Mouse (Mus musculus) forebrain, embryonic 11.5 days (tissue): ENCODE results near the gene Tyw5. TPM values are rescaled to one million over a fixed set of nuclear protein-coding genes. Genes with fewer than 3 reads are reported as not detected.

Experiments used
- ATAC-seq: fragments of 200-750 bp; cut with Nextera tagmentation; replicated peaks from 2 replicates; pipeline ENCODE4 v1.8.0; 2017; ENCODE audit warnings: moderate TSS enrichment; ENCODE audit not compliant: low FRiP score
- DNase-seq: peaks from one replicate; pipeline ENCODE4 v3.0.0-alpha.2; 2017; ENCODE audit warnings: low spot score
- H3K27ac ChIP-seq: fragments of 300-500 bp; sonication (generic); 2 replicates; pipeline ENCODE4 v1.5.1; 2014; ENCODE audit warnings: low read depth, low read length
- H3K27me3 ChIP-seq: fragments of 300-500 bp; sonication (generic); 2 replicates; pipeline ENCODE4 v1.6.1; 2014; ENCODE audit warnings: mild to moderate bottlenecking, low read length, mixed read lengths; ENCODE audit not compliant: control insufficient read depth, insufficient read depth
- H3K36me3 ChIP-seq: fragments of 300-500 bp; sonication (generic); 2 replicates; pipeline ENCODE4 v1.6.1; 2014; ENCODE audit warnings: mild to moderate bottlenecking, low read length, moderate library complexity, mixed read lengths; ENCODE audit not compliant: control insufficient read depth, insufficient read depth
- H3K4me1 ChIP-seq: fragments of 300-500 bp; sonication (generic); replicated peaks from 2 replicates; pipeline ENCODE4 v1.6.1; 2014; ENCODE audit warnings: low read length, mixed read lengths; ENCODE audit not compliant: control insufficient read depth, insufficient read depth
- H3K4me2 ChIP-seq: fragments of 300-500 bp; sonication (generic); 2 replicates; pipeline ENCODE4 v1.6.1; 2014; ENCODE audit warnings: low read depth, mild to moderate bottlenecking, low read length, moderate library complexity, mixed read lengths; ENCODE audit not compliant: severe bottlenecking
- H3K4me3 ChIP-seq: fragments of 300-500 bp; sonication (generic); 2 replicates; pipeline ENCODE4 v1.5.1; 2014; ENCODE audit warnings: low read depth, low read length
- H3K9ac ChIP-seq: fragments of 300-500 bp; sonication (generic); 2 replicates; pipeline ENCODE4 v1.6.1; 2014; ENCODE audit warnings: low read length
- H3K9me3 ChIP-seq: fragments of 300-500 bp; sonication (generic); 2 replicates; pipeline ENCODE4 v1.6.1; 2016; ENCODE audit warnings: low read length, mixed read lengths; ENCODE audit not compliant: control insufficient read depth
- WGBS: fragments of 180-500 bp; shearing (Covaris S2); extraction: QIAGEN DNeasy Blood & Tissue Kit; methylation state at CpG from one replicate; pipeline ENCODE4 v1.1.7; 2014; 5-methylcytosine and 5-hydroxymethylcytosine counted together
- polyA plus RNA-seq: library from polyadenylated mRNA; unstranded; fragments of >200 nt; fragmentation: Nextera tagmentation; extraction: Ambion mirVana; gene quantifications from 2 replicates; pipeline ENCODE4 v1.2.1, GENCODE M21; 2014

Gene Tyw5
- polyA plus RNA-seq, 1 experiment from 2014 or later = 26.9 TPM

DNA sequence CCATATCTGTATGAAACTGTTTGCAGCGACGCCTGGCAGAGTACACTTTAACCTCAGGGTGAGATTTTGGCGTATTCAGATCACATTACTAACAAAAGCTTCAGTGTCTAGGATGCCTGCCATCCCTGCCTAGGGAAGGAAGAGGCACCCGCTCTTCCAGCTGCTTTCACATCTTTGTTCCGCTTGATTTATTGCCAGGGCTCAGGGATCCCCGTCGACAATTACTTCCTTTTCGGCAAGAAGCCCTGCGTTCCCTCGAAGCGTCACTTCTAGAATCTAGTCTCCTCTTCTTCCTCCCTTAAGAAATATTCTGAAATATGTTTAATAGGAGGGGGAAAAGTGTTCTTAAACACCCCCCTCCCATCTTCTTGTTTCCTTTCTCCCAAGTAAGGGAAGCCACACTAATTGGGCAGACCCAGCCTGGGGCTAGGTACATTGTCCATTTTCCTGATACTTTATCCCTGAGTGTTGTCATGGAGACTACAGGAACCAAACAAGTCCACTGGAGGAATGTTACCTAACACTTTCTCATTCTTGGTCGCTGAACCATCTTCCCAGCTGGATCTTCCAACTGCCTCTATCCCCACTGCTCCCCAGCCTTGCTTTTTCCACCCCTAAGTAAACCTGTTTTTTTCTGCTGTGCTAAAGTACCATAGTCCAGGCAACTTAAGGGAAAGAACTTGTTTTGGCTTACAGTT, 23.0 kb upstream of the Tyw5 start:
- WGBS = 2% methylated on average over 12 of the region's 12 CpGs
- ATAC-seq = peak; percentile 74
- H3K4me2 ChIP-seq = peak overlapping the region; percentile 35
- H3K9me3 ChIP-seq = no peaks in the 10 kb centered on the region
- H3K9ac ChIP-seq = peak overlapping the region; percentile 21; the same call in 1 of the 2 replicates
- peak; percentile 74 for DNase-seq
- no peaks in the 10 kb centered on the region for H3K27me3 ChIP-seq
- peaks cover 6% of the 10 kb centered on the region; the same call in 1 of the 2 replicates for H3K4me1 ChIP-seq
- no peak overlapping the region for H3K27ac ChIP-seq
- no peaks in the 10 kb centered on the region for H3K36me3 ChIP-seq
- H3K4me3 ChIP-seq = no peak overlapping the region

DNA sequence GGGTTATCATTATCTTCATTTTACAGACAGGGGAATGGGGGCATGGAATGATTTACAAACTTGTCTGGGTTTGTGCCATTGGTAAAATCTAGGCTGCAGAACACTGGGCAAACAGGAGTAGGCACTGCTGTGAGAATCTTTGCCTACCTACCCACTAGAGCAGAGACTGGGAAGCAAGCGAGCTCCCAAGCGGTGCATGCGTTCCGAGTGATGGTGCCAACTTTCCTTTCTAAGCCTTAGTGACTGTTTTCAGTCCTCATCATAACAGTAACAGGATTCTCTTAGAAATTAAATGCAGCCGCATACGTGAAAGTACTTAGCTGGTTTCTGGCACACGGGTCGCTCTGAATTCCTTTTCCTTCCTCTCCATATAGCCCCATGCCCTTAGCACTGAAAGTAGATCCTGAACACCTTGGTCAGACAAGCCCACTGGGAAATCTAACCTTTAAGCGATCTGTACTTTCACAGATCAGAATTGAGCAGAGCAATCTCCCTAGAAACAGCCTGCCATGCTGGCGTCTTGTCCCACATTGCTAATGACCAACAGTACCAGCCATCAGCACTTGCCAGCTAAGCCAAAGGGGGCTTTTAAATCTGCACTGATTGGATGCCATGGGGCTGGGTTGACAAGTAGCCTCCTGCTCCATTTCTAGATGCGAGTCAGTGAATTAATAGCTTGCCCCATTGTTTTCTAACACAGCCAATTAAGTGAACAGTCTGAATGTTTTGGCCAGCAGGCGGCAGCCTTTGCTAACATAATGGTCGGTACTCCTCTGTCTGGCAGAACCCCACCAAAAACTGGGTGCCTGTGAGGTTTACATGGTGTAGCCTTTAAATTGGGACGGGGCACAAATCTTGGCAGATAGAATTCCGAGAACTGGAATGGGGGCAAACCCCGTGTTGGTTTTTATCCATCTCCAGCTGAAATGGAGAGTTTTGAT, 21.7 kb upstream of the Tyw5 start:
- no peak overlapping the region for H3K4me3 ChIP-seq
- H3K27ac ChIP-seq = no peak overlapping the region
- DNase-seq (peak; percentile 90), ATAC-seq (peak; percentile 84)
- 51% methylated on average over 16 of the region's 16 CpGs for WGBS
- H3K4me2 ChIP-seq = peak overlapping the region; percentile 6; the same call in 1 of the 2 replicates
- no peaks in the 10 kb centered on the region for H3K36me3 ChIP-seq
- H3K4me1 ChIP-seq = peaks cover 6% of the 10 kb centered on the region; the same call in 1 of the 2 replicates
- H3K27me3 ChIP-seq = no peaks in the 10 kb centered on the region
- peak overlapping the region; percentile 23; the same call in 1 of the 2 replicates for H3K9ac ChIP-seq
- H3K9me3 ChIP-seq = no peaks in the 10 kb centered on the region

DNA sequence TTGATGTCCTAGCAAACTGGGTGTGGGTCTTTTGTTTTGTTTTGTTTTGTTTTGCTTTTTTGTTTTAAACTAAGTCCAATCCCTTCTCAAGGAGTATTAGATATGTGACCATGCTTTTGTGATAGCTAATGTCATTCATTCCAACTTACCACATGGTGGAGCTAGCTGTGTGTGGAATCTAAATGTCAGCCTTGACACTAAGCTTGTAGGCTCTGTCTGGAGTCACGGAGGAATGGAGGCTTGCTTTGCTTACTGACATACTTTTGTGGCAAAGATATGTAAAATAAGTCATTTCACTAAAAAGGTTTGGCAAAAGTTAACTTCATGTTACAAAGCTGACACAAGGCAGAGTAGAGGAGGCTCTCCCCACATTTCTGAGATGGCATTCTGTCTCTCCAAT, 16.8 kb upstream of the Tyw5 start:
- H3K27ac ChIP-seq = no peak overlapping the region
- peaks cover 2% of the 10 kb centered on the region; the same call in 1 of the 2 replicates for H3K4me1 ChIP-seq
- H3K9me3 ChIP-seq = no peaks in the 10 kb centered on the region
- DNase-seq = no peak
- no peak overlapping the region for H3K4me2 ChIP-seq
- no peak overlapping the region for H3K9ac ChIP-seq
- no peaks in the 10 kb centered on the region for H3K36me3 ChIP-seq
- no peaks in the 10 kb centered on the region for H3K27me3 ChIP-seq
- H3K4me3 ChIP-seq = no peak overlapping the region
- no peak for ATAC-seq
- 7% methylated on average over 1 of the region's 1 CpGs for WGBS

DNA sequence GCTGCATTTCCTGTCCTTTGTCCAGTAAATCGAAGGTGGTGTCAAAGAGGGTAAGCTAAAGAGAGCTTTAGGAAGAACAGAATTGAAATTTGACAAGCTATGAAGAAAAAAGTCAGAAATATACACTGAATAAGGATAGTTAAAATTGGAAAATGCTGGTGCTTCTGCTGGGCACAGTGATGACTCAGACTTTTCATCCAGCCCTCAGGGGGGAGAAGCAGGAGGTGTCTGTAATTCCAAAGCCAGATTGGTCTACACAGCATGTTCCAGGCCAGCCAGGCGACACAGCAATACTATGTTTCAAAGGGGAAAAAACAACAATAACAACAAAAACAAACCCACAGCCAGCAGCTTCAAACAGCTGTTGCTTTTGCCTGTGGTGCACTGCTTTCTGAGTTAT, 6.5 kb upstream of the Tyw5 start:
- no peak for DNase-seq
- Histone ChIP-seq H3K4me2 (no peak overlapping the region), H3K27ac (no peak overlapping the region), H3K9ac (no peak overlapping the region), H3K36me3 (no peaks in the 10 kb centered on the region; the same call in 1 of the 2 replicates), H3K4me3 (no peak overlapping the region), H3K27me3 (no peaks in the 10 kb centered on the region), H3K9me3 (no peaks in the 10 kb centered on the region), H3K4me1 (no peaks in the 10 kb centered on the region; the same call in 1 of the 2 replicates)
- WGBS = 84% methylated on average over 2 of the region's 2 CpGs
- no peak for ATAC-seq

DNA sequence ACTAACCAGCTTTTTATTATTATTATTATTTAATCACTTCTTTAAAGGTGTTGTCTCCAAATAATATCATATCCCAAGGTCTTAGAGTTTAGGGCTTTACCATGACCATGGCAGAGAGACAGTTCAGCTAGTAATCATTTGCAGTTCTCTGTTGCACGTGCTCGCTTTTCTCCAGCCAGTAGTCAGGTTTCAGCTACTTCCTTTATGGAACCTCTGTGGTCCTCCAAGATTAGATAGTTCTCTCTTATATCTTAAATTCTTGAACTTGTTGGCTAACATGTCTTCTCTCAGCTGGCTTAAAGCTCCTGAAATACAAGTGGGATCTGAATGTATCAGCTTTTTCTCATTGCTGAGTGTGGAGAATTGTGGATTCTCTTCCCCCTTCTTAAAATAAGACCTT, 2.1 kb upstream of the Tyw5 start:
- Histone ChIP-seq H3K4me3 (no peak overlapping the region), H3K27ac (no peak overlapping the region), H3K9ac (no peak overlapping the region), H3K4me1 (no peaks in the 10 kb centered on the region; the same call in 1 of the 2 replicates), H3K4me2 (no peak overlapping the region), H3K36me3 (no peaks in the 10 kb centered on the region; the same call in 1 of the 2 replicates), H3K27me3 (no peaks in the 10 kb centered on the region), H3K9me3 (no peaks in the 10 kb centered on the region)
- no peak for DNase-seq
- ATAC-seq = no peak
- WGBS = 92% methylated on average over 2 of the region's 2 CpGs

DNA sequence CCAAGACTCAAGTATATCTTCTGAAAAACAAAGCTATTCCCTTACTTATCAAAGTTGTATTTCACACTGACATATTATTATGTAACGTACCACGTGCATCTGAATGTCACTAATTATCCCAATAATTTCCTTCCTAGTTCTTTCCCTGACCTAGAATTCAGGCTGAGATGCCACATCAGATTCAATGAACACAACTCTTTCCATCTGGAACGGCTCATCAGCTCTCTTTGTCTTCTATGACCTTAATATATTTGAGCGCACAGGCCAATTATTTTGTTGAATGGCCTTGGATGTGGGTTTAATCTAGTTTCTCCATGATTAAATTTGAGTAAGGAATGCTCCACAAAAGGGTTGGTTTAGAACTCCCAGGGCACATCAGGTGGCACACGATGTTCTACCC, 4.8 kb downstream of the Tyw5 start:
- DNase-seq (no peak), ATAC-seq (no peak)
- H3K27me3 ChIP-seq = no peaks in the 10 kb centered on the region
- no peak overlapping the region for H3K4me2 ChIP-seq
- 89% methylated on average over 5 of the region's 5 CpGs for WGBS
- no peak overlapping the region for H3K9ac ChIP-seq
- H3K36me3 ChIP-seq = peaks cover 2% of the 10 kb centered on the region
- H3K9me3 ChIP-seq = no peaks in the 10 kb centered on the region
- H3K27ac ChIP-seq = no peak overlapping the region
- no peak overlapping the region for H3K4me3 ChIP-seq
- H3K4me1 ChIP-seq = no peaks in the 10 kb centered on the region

DNA sequence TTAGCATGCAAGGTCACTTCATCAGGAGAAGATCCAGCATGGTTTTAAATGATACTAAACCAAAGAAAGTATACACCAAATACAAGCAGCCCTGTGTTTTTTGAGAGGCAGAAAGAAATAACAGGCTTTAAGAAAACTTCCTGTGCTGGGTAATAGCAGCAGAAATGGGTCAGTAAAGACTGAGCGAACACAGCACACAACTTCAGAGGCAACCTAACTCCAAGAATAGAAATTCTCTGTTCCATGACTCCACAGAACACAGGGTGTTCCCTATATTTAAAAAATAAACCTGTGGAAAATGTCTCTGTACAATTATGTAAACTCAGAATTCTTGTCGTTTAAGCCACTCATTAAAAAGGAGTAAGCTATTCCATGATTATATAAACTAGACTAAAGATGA, 6.0 kb downstream of the Tyw5 start:
- H3K4me3 ChIP-seq = no peak overlapping the region
- H3K27ac ChIP-seq = no peak overlapping the region
- H3K4me2 ChIP-seq = no peak overlapping the region
- ATAC-seq (no peak), DNase-seq (no peak)
- no peak overlapping the region for H3K9ac ChIP-seq
- H3K27me3 ChIP-seq = no peaks in the 10 kb centered on the region
- no peaks in the 10 kb centered on the region for H3K9me3 ChIP-seq
- no peaks in the 10 kb centered on the region for H3K4me1 ChIP-seq
- H3K36me3 ChIP-seq = peaks cover 2% of the 10 kb centered on the region
- 89% methylated on average over 2 of the region's 2 CpGs for WGBS

DNA sequence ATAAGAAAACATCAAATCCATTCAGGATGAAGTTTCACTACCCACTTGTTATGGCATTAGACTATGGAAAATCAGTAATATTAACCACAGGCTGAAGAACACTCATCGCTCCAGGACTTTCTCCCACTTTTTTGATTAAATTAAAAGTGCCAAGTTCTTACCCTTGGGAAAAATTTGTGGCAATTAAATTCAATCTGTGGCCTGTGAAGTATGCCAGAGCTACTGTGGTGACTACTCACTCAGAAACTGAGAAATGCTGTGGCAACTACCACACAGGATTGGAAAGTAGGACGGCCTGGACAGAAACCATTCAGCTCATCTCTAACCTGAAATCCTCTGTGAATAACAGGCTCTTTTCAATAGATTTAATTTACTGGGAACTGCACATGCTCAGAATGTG, 6.6 kb downstream of the Tyw5 start:
- Histone ChIP-seq H3K4me2 (no peak overlapping the region), H3K27ac (no peak overlapping the region), H3K27me3 (no peaks in the 10 kb centered on the region), H3K9ac (no peak overlapping the region), H3K9me3 (no peaks in the 10 kb centered on the region), H3K36me3 (peaks cover 2% of the 10 kb centered on the region), H3K4me3 (no peak overlapping the region), H3K4me1 (no peaks in the 10 kb centered on the region)
- ATAC-seq (no peak), DNase-seq (no peak)
- 94% methylated on average over 2 of the region's 2 CpGs for WGBS
